ENCODE assay signal across 28 mouse cellular contexts in genomic region chr4:151147541-151147940, GRCm38 (mm10). TPM values are rescaled to one million over a fixed set of nuclear protein-coding genes. Genes with fewer than 3 reads are reported as not detected.
DNase-seq lines count a peak whose midpoint lies in the region; ATAC-seq and TF ChIP-seq lines count a peak whose summit lies in the region.
"Had no signal": no experiment of that assay in that cellular context is flagged by ENCODE, and none has a peak within 500 bp of the region (broad histone marks: within the 10 kb centered on the region; RNA-seq: fewer than 3 reads in every experiment).

No protein-coding gene starts in this region.

- H3K27ac ChIP-seq in hindbrain, embryonic 13.5 days: no peak overlapping the region
- no peak overlapping the region for H3K27ac ChIP-seq in hindbrain, embryonic 16.5 days (ENCODE audit: low read depth, low read length)
- H3K27ac ChIP-seq in midbrain, postnatal 0 days (ENCODE audit: low read depth, low read length): no peak overlapping the region
- H3K27ac ChIP-seq: embryonic facial prominence, embryonic 10.5 days; embryonic facial prominence, embryonic 13.5 days; heart, adult 2 months; heart, embryonic 10.5 days; heart, embryonic 13.5 days; hindbrain, embryonic 15.5 days; intestine, embryonic 15.5 days had no signal

- H3K9ac ChIP-seq in hindbrain, embryonic 13.5 days: peak overlapping the region; percentile 19; the same call in 1 of the 2 replicates
- no peak overlapping the region for H3K9ac ChIP-seq in hindbrain, embryonic 16.5 days (ENCODE audit: low read depth, low read length)
- H3K9ac ChIP-seq in midbrain, postnatal 0 days (replicated peaks; ENCODE audit: low read length, poor library complexity, severe bottlenecking): no peak overlapping the region
- H3K9ac ChIP-seq: embryonic facial prominence, embryonic 13.5 days; forebrain, postnatal 0 days; heart, embryonic 13.5 days; hindbrain, embryonic 15.5 days; intestine, embryonic 15.5 days had no signal

- H3K4me3 ChIP-seq in hindbrain, embryonic 13.5 days: no peak overlapping the region
- H3K4me3 ChIP-seq in hindbrain, embryonic 16.5 days (ENCODE audit: low read length): no peak overlapping the region
- no peak overlapping the region for H3K4me3 ChIP-seq in midbrain, postnatal 0 days (ENCODE audit: low read depth, low read length)
- H3K4me3 ChIP-seq: embryonic facial prominence, embryonic 10.5 days; embryonic facial prominence, embryonic 13.5 days; erythroblast, embryonic 14.5 days; heart, adult 2 months; heart, embryonic 10.5 days; heart, embryonic 13.5 days; hindbrain, embryonic 15.5 days; intestine, embryonic 15.5 days had no signal

- peaks cover 46% of the 10 kb centered on the region for H3K4me1 ChIP-seq in hindbrain, embryonic 13.5 days (replicated peaks)
- peaks cover 11% of the 10 kb centered on the region for H3K4me1 ChIP-seq in hindbrain, embryonic 16.5 days (ENCODE audit: control insufficient read depth, insufficient read depth, low read depth, low read length)
- no peaks in the 10 kb centered on the region for H3K4me1 ChIP-seq in midbrain, postnatal 0 days (ENCODE audit: insufficient read depth, low read length)
- H3K4me1 ChIP-seq: intestine, embryonic 15.5 days had no signal

- H3K4me2 ChIP-seq in hindbrain, embryonic 13.5 days: no peak overlapping the region
- H3K4me2 ChIP-seq in hindbrain, embryonic 16.5 days (ENCODE audit: low read length): no peak overlapping the region
- no peak overlapping the region for H3K4me2 ChIP-seq in midbrain, postnatal 0 days (ENCODE audit: low read depth, low read length, poor library complexity, severe bottlenecking)
- H3K4me2 ChIP-seq: embryonic facial prominence, embryonic 13.5 days; heart, embryonic 13.5 days; hindbrain, embryonic 15.5 days; intestine, embryonic 15.5 days had no signal

- peaks cover 19% of the 10 kb centered on the region for H3K36me3 ChIP-seq in hindbrain, embryonic 13.5 days
- peaks cover 12% of the 10 kb centered on the region for H3K36me3 ChIP-seq in hindbrain, embryonic 16.5 days (ENCODE audit: control insufficient read depth, insufficient read depth, low read length)
- H3K36me3 ChIP-seq in midbrain, postnatal 0 days (ENCODE audit: insufficient read depth, low read length): peaks cover 12% of the 10 kb centered on the region
- H3K36me3 ChIP-seq: embryonic facial prominence, embryonic 10.5 days; embryonic facial prominence, embryonic 13.5 days; heart, embryonic 13.5 days; intestine, embryonic 15.5 days had no signal

- H3K27me3 ChIP-seq in hindbrain, embryonic 13.5 days: peaks cover 37% of the 10 kb centered on the region
- no peaks in the 10 kb centered on the region for H3K27me3 ChIP-seq in hindbrain, embryonic 16.5 days (replicated peaks; ENCODE audit: control insufficient read depth, insufficient read depth, low read length)
- H3K27me3 ChIP-seq in midbrain, postnatal 0 days (ENCODE audit: insufficient read depth, low read length): no peaks in the 10 kb centered on the region
- H3K27me3 ChIP-seq: intestine, embryonic 15.5 days had no signal

- no peak for TF ChIP-seq CTCF in midbrain, postnatal 0 days (IDR thresholded peaks at IDR 0.05)

- no peak for ATAC-seq in hindbrain, embryonic 13.5 days (ENCODE audit: low FRiP score)
- no peak for ATAC-seq in hindbrain, embryonic 16.5 days
- no peak for ATAC-seq in midbrain, postnatal 0 days (ENCODE audit: low FRiP score)
- ATAC-seq: forebrain, embryonic 14.5 days; forebrain, postnatal 0 days; intestine, embryonic 15.5 days had no signal

- 11% methylated on average over 12 of the region's 12 CpGs for WGBS in hindbrain, embryonic 13.5 days
- WGBS in hindbrain, embryonic 16.5 days: 19% methylated on average over 12 of the region's 12 CpGs
- WGBS in midbrain, postnatal 0 days: 29% methylated on average over 12 of the region's 12 CpGs

- peak; percentile 32 for DNase-seq in adrenal gland, postnatal 14 days
- no peak for DNase-seq in adrenal gland, adult 18-20 months (ENCODE audit: low spot score in 2 of 2)
- peak; percentile 55 for DNase-seq in R1 (ENCODE audit: low read depth, low spot score)
- no peak for DNase-seq in midbrain, postnatal 0 days (ENCODE audit: low spot score)
- DNase-seq: adrenal gland, adult 8-10 months; adrenal gland, postnatal 36 days; cerebellum, adult 18-20 months; cerebellum, adult 9-10 months; cerebellum, postnatal 14 days; forebrain, postnatal 0 days; gastrocnemius, postnatal 10 days; gastrocnemius, postnatal 36 days; heart, adult 2 months; heart, postnatal 14 days; heart, postnatal 4 days; kidney, adult 11 months had no signal

- peaks cover 8% of the 10 kb centered on the region; the same call in 1 of the 2 replicates for H3K9me3 ChIP-seq in hindbrain, embryonic 13.5 days
- peaks cover 10% of the 10 kb centered on the region for H3K9me3 ChIP-seq in hindbrain, embryonic 16.5 days (ENCODE audit: control insufficient read depth, low read length)
- no peaks in the 10 kb centered on the region for H3K9me3 ChIP-seq in midbrain, postnatal 0 days (ENCODE audit: low read length)
- H3K9me3 ChIP-seq: hindbrain, embryonic 15.5 days; intestine, embryonic 15.5 days had no signal

RNA-seq across cellular contexts. Expression of gene Gm13090, which starts 58.2 kb away (rescaled TPM):
- total RNA-seq in adrenal gland, postnatal 14 days (2021): not detected in 2 replicates
- total RNA-seq in adrenal gland, adult 18-20 months (2021): not detected
- not detected in 2 replicates for polyA plus RNA-seq in hindbrain, embryonic 13.5 days (2015; fragmentation: Nextera tagmentation; extraction: Ambion mirVana)
- polyA plus RNA-seq in hindbrain, embryonic 16.5 days (2015; fragmentation: Nextera tagmentation; extraction: Ambion mirVana): not detected in 2 replicates
- not detected in 2 replicates for total RNA-seq in midbrain, postnatal 0 days (2014; rRNA removed)
- not detected in 2 replicates for polyA plus RNA-seq in midbrain, postnatal 0 days (2015; fragmentation: Nextera tagmentation; extraction: Ambion mirVana)
- total RNA-seq: adrenal gland, adult 8-10 months; adrenal gland, postnatal 36 days; ES-E14; forebrain, postnatal 0 days; gastrocnemius, postnatal 10 days; gastrocnemius, postnatal 36 days; granulocyte monocyte progenitor cell, adult 5-6 weeks; heart, postnatal 14 days; heart, postnatal 4 days had no signal
- polyA plus RNA-seq: embryonic facial prominence, embryonic 10.5 days; embryonic facial prominence, embryonic 13.5 days; erythroblast, embryonic 14.5 days; forebrain, embryonic 14.5 days; forebrain, postnatal 0 days; heart, embryonic 10.5 days; heart, embryonic 13.5 days; hindbrain, embryonic 15.5 days; intestine, embryonic 15.5 days had no signal

Comparison
In these comparisons a context has a peak if more than half of its experiments do, and no peak if none do; other contexts are left out.
1. DNase-seq: peak in adrenal gland, postnatal 14 days (single experiment) and R1 (single experiment); none in adrenal gland, adult 18-20 months (0 of 2) and midbrain, postnatal 0 days (single experiment).